Mouse (Mus musculus) ES-Bruce4 (cell line): ENCODE measurements at regions not wholly inside any gene's neighbourhood (a gene's known extent, or its start where the extent isn't known, plus 50 kb on each side); places are given as distances from the start of the nearest gene placed in this dataset.
"Not testable (repeated sequence)": the region's sequence is repeated elsewhere in the genome, so short reads cannot be mapped to it uniquely, and the experiment has no call there.

ENCODE experiments used
- CTCF ChIP-seq: IDR thresholded peaks from one replicate; pipeline ENCODE4 v1.8.1; 2011; ENCODE audit warnings: low read depth, low read length
- EP300 ChIP-seq: IDR thresholded peaks from 2 replicates; pipeline ENCODE4 v1.6.1; 2011; ENCODE audit warnings: low read depth, low read length; ENCODE audit not compliant: insufficient read depth
- POLR2A ChIP-seq: IDR thresholded peaks from one replicate; pipeline ENCODE4 v1.8.1; 2011; ENCODE audit warnings: low read length; ENCODE audit not compliant: insufficient read depth

DNA sequence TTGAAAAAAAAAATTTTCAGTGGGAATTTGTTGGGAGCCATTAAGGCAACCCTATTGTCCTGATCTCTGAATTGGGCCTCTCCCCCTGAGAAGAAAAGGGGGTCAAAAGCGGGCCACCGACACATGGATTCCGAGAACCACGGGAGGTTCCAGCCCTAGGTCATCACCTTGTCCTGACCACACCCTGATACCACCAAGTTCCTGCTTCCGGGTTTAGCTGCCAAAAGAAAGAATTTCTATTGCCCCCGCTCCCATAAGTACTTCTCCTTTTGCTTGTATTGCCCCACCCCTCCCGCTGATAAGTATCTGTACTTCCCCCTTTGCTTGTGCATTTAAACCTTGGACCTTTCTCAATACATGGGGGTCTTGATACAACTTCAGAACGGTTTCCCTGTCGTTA lies 50.8 kb upstream of the Zfp808 start:
- peak; percentile 88; the same call in 1 of the 2 replicates for TF ChIP-seq EP300
- TF ChIP-seq CTCF, POLR2A: not testable (repeated sequence)
